Mouse (Mus musculus) neural tube, embryonic 10.5 days (tissue): ENCODE results near the gene Sdk2.
A peak's percentile ranks its signal among the peaks of the same experiment; 100 is the strongest.

Source experiments
- DNase-seq: peaks from one replicate; pipeline ENCODE4 v3.0.0-alpha.2; 2017; ENCODE audit warnings: low spot score; ENCODE audit errors: extremely low spot score

Gene Sdk2

GRCm38 (mm10) chr11:113747056-113747455 is 319.8 kb downstream of the Sdk2 start:
- DNase-seq, result no peak

- DNase-seq, result no peak
Measured at GRCm38 (mm10) chr11:113745961-113746360, 320.9 kb downstream of the Sdk2 start.

GRCm38 (mm10) chr11:113742998-113743397 is 323.8 kb downstream of the Sdk2 start:
- no peak for DNase-seq

- no peak for DNase-seq
Measured at GRCm38 (mm10) chr11:113740100-113740499, 326.7 kb downstream of the Sdk2 start.

GRCm38 (mm10) chr11:113739213-113739612 is 327.6 kb downstream of the Sdk2 start:
- DNase-seq, result no peak

GRCm38 (mm10) chr11:113737912-113738311 is 328.9 kb downstream of the Sdk2 start:
- no peak for DNase-seq

- DNase-seq, result no peak
Measured at GRCm38 (mm10) chr11:113737553-113737854, 329.3 kb downstream of the Sdk2 start.

- DNase-seq, result no peak
Measured at GRCm38 (mm10) chr11:113736848-113737552, 329.8 kb downstream of the Sdk2 start.

- DNase-seq, result no peak
Measured at GRCm38 (mm10) chr11:113735151-113735550, 331.7 kb downstream of the Sdk2 start.

GRCm38 (mm10) chr11:113733631-113734364 is 333.0 kb downstream of the Sdk2 start:
- DNase-seq, result no peak

- no peak for DNase-seq
Measured at GRCm38 (mm10) chr11:113731945-113732612, 334.8 kb downstream of the Sdk2 start.

- no peak for DNase-seq
Measured at GRCm38 (mm10) chr11:113730879-113731278, 336.0 kb downstream of the Sdk2 start.

- no peak for DNase-seq
Measured at GRCm38 (mm10) chr11:113729917-113730316, 336.9 kb downstream of the Sdk2 start.

GRCm38 (mm10) chr11:113729239-113729638 is 337.6 kb downstream of the Sdk2 start:
- no peak for DNase-seq

GRCm38 (mm10) chr11:113727992-113728391 is 338.9 kb downstream of the Sdk2 start:
- peak; percentile 57 for DNase-seq

GRCm38 (mm10) chr11:113726994-113727888 is 339.6 kb downstream of the Sdk2 start:
- DNase-seq, result no peak
